Mouse (Mus musculus) kidney, adult 8-10 months (tissue): Measurements from ENCODE around the gene Nav2.

Source experiments
- DNase-seq, 2 experiments: peaks; one replicate each; pipeline ENCODE4 v3.0.0; 2022

Gene Nav2

GRCm38 (mm10) chr7:49589635-49590034 lies 681.1 kb downstream of the Nav2 start:
- no peak for DNase-seq

DNA sequence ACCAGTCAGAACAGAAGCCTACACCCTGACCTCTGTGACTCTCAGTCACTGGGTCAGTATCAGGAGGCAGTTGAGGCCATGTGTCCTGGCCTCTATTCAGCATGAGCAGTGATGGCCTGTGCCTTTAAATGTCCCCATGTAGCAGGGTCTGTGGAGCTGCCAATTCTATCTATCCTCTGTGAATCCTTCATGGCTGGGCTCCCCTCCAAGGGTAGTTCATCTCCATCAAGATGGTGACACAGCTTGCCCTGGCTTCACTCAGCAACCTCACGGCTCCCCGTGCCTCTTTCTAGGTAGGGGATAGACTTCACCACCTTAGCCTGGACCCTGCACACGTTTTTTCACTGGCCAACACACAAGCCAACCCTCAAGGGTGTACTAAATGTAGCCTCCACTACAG lies 689.3 kb downstream of the Nav2 start:
- no peak for DNase-seq

DNA sequence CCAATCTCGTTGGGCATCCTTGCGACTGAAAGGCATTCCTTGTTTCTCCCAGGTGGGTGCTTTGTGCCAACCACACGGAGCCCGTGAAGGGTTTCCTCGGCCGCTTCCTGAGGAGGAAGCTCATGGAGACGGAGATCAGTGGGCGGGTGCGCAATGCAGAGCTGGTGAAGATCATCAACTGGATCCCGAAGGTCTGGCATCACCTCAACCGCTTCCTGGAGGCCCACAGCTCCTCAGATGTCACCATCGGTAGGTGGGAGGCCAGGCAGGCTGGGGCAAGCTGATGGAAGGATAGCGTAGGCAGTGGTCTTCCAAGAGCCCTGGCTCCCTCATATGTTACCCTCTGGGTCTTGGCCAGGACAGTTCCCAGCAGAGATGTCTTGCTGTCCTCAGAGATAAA lies 689.7 kb downstream of the Nav2 start:
- no peak for DNase-seq

GRCm38 (mm10) chr7:49599950-49600349 lies 691.4 kb downstream of the Nav2 start:
- DNase-seq = no peak

- DNase-seq = peak; percentile 41 to 60
These were observed 692.9 kb downstream of the Nav2 start for GRCm38 (mm10) chr7:49601191-49601975.

DNA sequence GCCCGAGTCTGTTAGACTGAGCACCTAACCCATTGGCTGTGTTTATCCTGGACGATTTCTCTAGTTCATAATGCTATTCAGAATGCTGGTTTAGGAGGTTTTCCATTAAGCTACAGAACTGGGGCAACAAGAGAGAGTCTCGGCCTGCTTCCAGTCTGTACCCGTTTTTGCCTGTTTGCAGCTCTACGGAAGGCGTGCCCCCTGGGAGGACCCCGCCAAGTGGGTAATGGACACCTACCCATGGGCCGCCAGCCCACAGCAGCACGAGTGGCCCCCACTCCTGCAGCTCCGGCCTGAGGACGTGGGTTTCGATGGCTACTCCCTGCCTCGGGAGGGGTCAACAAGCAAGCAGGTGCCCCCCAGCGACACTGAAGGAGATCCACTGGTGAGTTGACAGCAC lies 695.7 kb downstream of the Nav2 start:
- peak in 1 of 2 experiments; percentile 22 for DNase-seq

DNA sequence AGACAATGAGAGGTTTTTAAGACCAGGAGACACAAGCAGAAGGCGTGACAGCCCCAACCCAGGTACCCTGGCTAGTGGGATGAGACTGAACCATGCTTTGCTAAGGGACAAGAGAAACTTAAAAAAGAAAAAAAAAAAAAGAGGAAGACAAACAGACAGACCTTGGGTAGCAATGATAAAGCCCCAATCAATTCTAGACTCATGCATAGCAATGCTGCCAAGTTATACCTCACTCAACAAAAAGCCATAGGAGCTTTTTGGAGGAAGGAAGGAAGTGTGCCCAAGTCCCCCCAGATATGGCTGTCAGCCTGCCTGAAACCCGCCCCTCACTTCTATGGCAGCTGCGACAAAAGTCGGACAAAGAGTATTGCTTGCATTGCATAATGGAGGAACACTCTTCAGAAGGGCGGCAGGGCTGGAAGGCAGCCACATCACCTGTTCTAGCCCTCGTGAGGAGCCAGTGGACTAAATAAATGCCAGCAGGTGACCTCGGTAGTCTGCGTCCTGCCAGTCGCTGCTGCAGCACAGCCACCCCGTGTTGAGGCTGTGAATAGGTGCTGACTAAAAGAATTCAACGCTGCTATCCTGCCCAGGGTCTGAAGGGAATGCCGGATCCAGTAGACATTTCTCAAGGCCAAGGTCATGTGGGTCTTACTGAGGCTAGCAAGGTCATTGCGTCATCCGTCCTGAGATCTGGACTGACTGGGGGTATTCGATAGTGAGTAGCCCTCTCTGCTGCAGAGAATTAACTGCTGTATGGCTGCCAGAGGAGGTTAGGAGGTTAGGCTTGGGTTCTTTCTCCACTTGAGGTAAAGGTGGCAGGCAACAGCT lies 696.7 kb downstream of the Nav2 start:
- peak; percentile 32 to 55 for DNase-seq

DNA sequence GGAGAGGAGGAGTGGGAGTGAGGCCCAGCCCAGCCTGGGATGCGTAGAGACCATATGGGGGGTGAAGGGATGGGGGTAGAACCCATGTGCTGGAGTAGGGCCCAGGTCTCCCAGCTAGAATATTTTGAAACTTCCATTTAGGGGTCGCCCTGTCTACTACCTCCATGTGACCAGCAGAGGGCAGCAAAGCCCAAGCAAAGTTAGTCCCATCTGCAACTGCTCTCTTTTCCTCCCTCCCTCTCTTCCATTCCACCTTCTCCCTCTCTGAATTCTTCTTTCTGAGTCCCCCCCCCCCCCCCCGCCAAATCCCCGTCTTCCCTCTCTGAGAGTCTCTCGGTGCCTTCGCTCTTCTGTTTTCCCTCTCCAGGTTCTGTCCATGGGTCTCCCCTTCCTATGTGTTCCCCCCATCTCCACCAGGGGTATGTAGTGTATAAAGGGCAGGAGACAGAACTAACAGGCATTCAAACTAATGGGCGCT lies 707.8 kb downstream of the Nav2 start:
- DNase-seq = peak; percentile 20 to 50

DNA sequence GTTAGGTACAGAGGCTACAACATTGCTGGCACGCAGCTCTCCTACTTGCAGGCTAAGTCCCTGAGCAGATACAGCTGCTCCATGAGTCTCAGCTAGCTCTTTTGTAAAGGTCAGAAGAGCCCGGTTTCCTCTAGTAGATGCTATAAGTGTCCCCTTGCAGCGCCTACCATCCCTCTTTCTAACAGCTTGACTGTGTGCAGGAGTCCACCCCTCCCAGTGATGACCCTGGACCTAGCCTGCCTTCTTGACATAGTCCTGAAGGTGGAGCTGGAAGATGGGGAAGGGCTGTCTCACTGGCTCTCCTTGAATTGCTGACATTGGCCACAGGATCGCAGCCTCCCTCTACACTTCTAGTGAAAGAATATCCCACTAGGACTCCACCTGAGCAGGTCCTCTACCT lies 708.6 kb downstream of the Nav2 start:
- DNase-seq = no peak

- DNase-seq = no peak
These were observed 711.6 kb downstream of the Nav2 start for GRCm38 (mm10) chr7:49620160-49620559.

GRCm38 (mm10) chr7:49631885-49632284 lies 723.4 kb downstream of the Nav2 start:
- DNase-seq = no peak

DNA sequence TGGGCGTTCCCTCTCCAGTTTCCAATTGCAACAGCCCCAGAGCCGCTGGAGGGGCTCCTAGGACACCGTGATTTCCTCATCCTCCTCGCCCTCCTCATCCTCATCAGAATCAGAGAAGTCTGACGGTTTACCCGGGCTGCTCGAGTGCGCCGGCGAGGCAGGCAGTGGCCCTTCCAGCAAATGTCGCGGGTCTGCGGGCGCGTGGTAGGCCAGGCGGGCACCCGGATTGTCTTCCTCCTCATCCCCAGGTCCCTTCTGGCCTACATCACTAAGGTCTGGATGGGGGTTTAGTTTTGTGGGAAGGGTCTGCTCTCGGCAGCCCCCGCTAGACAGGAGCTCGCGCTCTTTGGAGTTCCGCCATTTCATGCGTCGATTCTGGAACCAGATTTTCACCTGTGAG lies 723.9 kb downstream of the Nav2 start:
- no peak for DNase-seq

DNA sequence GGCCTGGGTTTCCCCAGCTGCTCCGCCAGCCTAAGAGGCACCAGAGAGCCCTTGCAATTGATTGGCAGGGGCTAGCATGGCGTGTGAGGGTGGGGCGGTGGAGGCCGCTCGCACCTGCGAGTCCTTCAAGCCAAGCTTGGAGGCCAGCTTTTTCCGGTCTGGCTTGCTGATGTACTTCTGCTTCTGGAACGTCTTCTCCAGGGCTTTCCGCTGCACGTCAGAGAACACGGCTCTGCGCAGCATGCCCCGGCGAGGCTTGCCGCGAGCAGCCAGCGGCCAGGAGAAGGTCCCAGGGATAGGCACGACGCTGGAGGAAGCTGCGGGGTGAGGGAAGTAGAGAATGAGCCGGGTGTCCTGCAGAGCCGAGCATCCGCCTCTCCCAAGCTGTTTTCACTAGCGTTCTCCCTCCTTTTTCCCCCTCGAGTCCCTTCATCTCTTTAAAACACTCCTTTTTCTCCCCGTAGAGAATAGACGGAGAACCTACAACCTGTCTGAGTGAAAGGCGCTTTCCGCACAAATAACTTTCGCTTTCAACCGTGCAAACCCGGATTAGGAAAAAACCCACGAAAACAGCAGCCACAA lies 725.0 kb downstream of the Nav2 start:
- peak in 1 of 2 experiments; percentile 5 for DNase-seq

DNA sequence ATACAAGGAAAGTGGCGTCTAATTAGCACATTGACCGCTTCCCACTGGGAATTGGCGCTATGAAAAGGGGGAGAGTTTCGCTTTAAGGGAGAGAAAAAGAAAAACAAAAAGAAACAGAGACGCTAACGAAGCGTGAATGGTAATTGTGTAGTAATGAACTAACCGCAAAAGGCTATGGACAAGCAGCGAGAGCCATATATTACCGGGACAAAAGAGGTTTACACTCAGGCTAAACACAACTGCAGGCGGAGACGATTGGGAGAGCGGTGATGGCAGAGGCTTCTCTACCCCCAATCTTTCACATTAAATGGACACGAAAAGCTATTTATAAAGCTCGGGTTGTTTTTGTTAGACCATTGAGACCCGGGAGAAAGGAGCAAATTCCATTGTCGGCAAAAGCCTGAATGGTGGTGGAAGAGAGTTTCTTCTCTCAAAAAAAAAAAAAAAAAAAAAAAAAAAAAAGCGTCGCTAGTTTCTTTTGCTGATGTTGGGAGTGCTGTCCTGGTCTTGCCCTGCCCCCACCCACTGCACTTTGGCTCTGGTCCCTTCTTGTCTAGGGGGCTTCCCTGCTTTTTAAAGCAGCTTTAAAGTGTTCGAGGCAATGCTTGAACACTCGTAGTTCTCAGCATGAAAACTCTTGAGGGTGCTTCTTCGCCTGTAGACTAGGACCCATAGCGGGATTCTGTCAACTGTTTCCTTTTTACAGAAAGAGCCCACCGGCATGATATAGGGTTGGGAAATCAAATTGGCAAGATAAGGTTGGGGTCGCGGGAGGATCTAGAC lies 726.0 kb downstream of the Nav2 start:
- no peak for DNase-seq

DNA sequence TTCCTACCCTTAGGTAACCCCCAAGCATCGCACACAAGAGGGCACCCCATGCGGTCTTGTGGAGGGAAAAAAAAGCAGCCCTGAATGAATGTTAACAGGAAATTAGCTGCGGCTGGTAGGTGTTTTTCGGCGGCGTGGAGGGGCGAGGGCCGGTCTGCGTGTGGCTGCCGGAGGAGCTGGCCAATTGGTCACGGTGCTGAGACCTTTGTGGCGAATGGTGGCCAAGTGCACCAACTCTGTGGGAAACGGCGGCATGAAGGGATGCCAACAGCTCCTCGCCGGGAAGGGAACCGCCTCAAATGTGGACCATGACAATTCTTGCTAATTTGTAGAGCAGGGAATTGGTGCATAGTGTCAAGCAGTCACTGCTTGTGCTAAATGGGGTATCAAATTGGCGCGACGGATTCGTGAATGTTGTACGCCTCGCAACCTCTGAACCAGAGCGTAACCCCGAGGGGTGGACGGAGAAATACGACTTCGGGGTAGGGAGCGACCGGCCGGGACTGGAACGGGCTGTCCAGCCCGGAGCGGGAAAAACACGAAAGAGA lies 726.6 kb downstream of the Nav2 start:
- no peak for DNase-seq

- no peak for DNase-seq
These were observed 727.5 kb downstream of the Nav2 start for GRCm38 (mm10) chr7:49635971-49636370.

DNA sequence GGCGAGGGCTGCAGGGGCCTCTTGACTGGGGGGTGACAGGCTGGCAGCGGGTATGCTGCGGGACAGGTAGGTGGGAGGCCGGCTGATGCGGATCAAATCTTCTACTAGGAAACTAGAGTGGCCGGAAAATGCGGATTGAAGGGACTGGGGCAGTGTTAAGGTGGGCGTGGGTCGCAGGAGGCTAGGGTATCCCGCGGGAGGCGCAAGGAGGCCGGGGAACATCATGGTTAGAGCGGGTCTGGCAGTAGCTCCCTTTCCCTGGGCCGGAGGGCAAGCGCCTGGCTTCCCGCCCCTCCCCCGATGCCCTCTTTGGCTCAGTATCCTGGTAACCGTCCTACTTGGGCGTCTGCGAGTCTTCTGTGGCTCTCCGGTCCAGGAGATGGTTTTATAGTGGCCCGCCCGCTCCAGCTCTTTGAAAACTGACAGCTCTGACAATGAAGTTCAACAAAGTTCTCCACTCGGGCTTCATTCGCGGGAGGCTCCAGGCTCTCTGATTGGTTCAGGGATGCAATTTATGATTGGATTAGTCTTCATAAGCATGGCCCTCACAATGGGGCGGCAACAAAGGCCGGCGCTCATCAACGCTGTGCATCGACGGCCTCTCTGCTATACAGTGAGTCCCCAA lies 728.1 kb downstream of the Nav2 start, which contains the start of gene Dbx1:
Dbx1 (minus strand) TSS at position 359 of the 625 bp plus-strand sequence.
- no peak for DNase-seq

DNA sequence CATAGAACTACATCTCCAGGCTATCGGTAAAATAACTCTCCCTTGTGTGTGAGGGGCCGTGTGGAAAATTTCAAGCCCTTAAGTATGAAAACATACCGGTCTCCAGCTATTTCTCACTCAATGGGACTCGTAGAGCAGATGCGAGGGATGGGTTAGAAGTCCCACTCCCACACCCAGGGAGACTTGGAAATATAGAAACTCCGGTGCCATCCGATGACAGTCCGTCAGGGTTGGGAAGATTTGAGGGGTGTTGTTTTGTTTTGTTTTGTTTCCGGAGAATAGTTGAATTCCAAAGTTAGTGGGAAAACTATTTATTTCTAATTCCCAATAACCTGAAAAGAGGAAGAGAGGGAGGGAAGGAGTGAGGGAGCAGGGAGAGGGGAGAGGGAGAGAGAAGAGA lies 728.8 kb downstream of the Nav2 start:
- no peak for DNase-seq

DNA sequence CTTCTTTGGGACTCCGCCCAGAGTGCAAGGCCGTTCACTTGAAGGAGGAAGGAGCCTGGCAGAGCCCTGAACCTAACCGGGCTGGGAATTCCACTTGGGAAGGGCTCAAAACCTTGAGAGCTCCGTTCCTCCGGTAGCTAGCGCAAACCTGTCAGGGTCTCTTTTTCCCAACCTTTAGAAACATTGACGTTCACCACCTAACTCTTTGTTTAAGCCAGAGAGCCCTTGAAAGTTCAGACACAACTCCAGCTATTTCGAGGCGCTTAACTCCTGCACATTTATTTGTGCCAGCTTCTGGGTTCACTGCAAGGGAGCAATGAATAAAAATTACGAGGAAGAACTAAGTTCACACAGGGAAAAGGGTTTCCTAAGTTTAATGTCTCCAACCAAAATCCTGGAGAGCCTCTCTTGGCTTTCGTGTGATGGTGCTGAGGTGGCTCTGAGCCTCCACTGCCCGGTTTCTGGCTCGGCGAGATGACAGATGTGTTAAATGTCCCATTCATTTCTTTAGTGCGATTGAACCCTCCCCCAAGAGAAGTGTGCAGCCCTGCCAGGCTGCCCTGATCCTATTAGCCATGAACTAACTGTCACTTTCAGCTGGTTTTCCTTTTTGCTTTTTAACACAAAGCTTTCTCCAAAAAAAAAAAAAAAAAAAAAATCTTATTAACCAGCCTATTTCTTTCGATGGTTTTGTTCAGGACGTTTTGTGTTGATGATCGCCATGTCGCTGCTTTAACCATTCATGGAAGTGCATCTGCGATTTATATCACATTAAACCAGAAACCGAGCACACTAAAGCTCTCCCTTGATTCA lies 729.5 kb downstream of the Nav2 start:
- DNase-seq = no peak

DNA sequence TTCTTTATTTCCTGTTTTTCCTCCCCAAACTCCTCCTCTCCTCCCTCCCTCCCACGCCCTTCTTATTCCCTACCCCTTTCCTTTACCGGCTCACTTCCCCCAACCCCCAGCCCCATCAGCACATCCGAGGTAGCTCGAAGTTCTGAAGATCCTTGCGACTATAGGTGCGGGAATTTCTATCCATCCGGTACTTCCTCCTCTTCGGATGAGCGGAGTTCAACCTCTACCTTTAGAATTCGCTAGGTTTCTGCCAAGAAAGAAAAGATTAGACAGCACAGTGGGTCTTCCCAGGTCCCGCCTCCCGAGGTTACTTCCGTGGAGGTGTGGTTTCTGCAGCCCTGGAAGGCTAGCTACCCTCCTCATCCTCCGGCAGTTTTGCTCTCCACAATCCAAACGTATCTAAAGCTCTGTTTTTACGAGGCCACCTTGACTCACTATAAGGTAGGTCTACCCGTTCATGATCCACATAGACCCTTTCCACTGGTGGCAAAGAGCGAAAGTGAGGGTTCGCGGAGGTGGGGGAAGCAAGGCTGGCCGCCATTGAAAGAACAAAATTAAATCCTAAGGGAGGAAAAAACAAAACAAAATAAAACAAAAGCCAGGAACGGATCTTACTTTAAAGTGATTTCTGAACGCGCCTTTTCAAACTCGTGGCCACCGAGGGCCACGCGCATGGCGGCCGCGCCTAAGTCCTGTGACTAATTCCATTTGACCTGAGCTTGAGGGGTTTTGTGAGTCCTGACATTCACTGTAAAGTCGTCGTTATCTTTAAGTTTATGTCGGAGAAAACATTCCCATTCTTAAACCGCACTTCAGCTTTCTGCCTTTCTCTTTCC lies 730.6 kb downstream of the Nav2 start:
- no peak for DNase-seq
